Mouse (Mus musculus) forebrain, postnatal 0 days (tissue): ENCODE results near the gene Myo18b. TPM values are rescaled to one million over a fixed set of nuclear protein-coding genes. Genes with fewer than 3 reads are reported as not detected.

Experiments
- ATAC-seq: fragments of 200-750 bp; cut with Nextera tagmentation; 2 replicates; pipeline ENCODE4 v1.8.0; 2017; ENCODE audit warnings: mild to moderate bottlenecking, moderate library complexity
- DNase-seq: peaks from one replicate; pipeline ENCODE4 v3.0.0-alpha.2; 2015
- H3K27ac ChIP-seq: fragments of 300-500 bp; sonication (generic); 2 replicates; pipeline ENCODE4 v1.5.1; 2014; ENCODE audit warnings: low read depth, mild to moderate bottlenecking, antibody characterized with exemption, low read length, moderate library complexity, mixed read lengths
- H3K27me3 ChIP-seq: fragments of 300-500 bp; sonication (generic); 2 replicates; pipeline ENCODE4 v1.6.1; 2014; ENCODE audit warnings: mild to moderate bottlenecking, low read length, mixed read lengths; ENCODE audit not compliant: insufficient read depth
- H3K36me3 ChIP-seq: fragments of 300-500 bp; sonication (generic); 2 replicates; pipeline ENCODE4 v1.6.1; 2014; ENCODE audit warnings: mild to moderate bottlenecking, moderate library complexity; ENCODE audit not compliant: insufficient read depth
- H3K4me1 ChIP-seq: fragments of 300-500 bp; sonication (generic); 2 replicates; pipeline ENCODE4 v1.6.1; 2014; ENCODE audit warnings: antibody characterized with exemption; ENCODE audit not compliant: insufficient read depth
- H3K4me2 ChIP-seq: fragments of 300-500 bp; sonication (generic); 2 replicates; pipeline ENCODE4 v1.6.1; 2014; ENCODE audit warnings: low read depth, mild to moderate bottlenecking, moderate library complexity
- H3K4me3 ChIP-seq: fragments of 300-500 bp; sonication (generic); 2 replicates; pipeline ENCODE4 v1.5.1; 2014; ENCODE audit warnings: low read depth, low read length, mixed read lengths
- H3K9ac ChIP-seq: fragments of 300-500 bp; sonication (generic); 2 replicates; pipeline ENCODE4 v1.6.1; 2014; ENCODE audit warnings: mild to moderate bottlenecking
- H3K9me3 ChIP-seq: fragments of 300-500 bp; sonication (generic); 2 replicates; pipeline ENCODE4 v1.6.1; 2016; ENCODE audit warnings: low read length
- CTCF ChIP-seq: sonication (generic); IDR thresholded peaks from 2 replicates; pipeline ENCODE4 v1.5.1; 2016; ENCODE audit warnings: antibody characterized with exemption, control low read depth, low read depth
- WGBS: fragments of 180-500 bp; shearing (Covaris S2); extraction: QIAGEN DNeasy Blood & Tissue Kit; methylation state at CpG from one replicate; pipeline ENCODE4 v1.1.7; 2014; 5-methylcytosine and 5-hydroxymethylcytosine counted together
- polyA plus RNA-seq: library from polyadenylated mRNA; unstranded; fragments of >200 nt; fragmentation: Nextera tagmentation; extraction: Ambion mirVana; gene quantifications from 2 replicates; pipeline ENCODE4 v1.2.1, GENCODE M21; 2015
- total RNA-seq: library from RNA; depleted of rRNA; stranded (reverse); fragments of >200 nt; gene quantifications from 2 replicates; pipeline ENCODE4 v1.2.3, GENCODE M21; 2014

Myo18b gene
- total and polyA plus RNA-seq, 2 experiments from 2014 or later, result 1.6 to 2.0 TPM

DNA sequence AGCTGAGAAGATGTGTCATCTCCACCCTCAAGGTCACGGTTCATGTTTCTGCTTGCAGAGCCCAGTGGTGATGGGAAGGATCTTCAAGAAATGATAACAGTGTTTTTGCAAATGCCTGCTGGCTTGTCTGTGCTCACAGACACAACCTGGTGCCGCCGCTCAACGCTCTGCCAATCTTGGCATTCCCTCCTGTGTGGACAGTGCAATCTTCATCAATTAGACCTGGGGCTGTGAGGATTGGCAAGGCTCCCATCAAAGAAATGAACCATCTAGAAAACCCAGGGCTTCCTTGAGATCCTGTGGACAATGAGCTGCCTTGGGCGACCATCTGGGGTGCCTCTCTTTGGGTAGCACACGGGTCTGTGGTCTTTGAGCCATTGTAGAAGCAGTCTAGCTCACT lies 109.4 kb downstream of the Myo18b start:
- Histone ChIP-seq H3K4me3 (no peak overlapping the region), H3K27me3 (no peaks in the 10 kb centered on the region), H3K4me2 (no peak overlapping the region), H3K27ac (no peak overlapping the region), H3K36me3 (no peaks in the 10 kb centered on the region), H3K4me1 (no peaks in the 10 kb centered on the region), H3K9me3 (no peaks in the 10 kb centered on the region), H3K9ac (no peak overlapping the region)
- 87% methylated on average over 6 of the region's 6 CpGs for WGBS
- DNase-seq (no peak), ATAC-seq (no peak)
- TF ChIP-seq CTCF, result no peak

- no peaks in the 10 kb centered on the region for H3K9me3 ChIP-seq
- no peak overlapping the region for H3K27ac ChIP-seq
- no peak overlapping the region for H3K4me2 ChIP-seq
- ATAC-seq (no peak), DNase-seq (no peak)
- TF ChIP-seq CTCF, result no peak
- no peaks in the 10 kb centered on the region for H3K4me1 ChIP-seq
- H3K36me3 ChIP-seq, result no peaks in the 10 kb centered on the region
- no peak overlapping the region for H3K4me3 ChIP-seq
- H3K27me3 ChIP-seq, result no peaks in the 10 kb centered on the region
- WGBS, result 82% methylated on average over 8 of the region's 8 CpGs
- H3K9ac ChIP-seq, result no peak overlapping the region
These were observed 110.1 kb downstream of the Myo18b start for GRCm38 (mm10) chr5:112786031-112786430.

GRCm38 (mm10) chr5:112781719-112782118 lies 114.4 kb downstream of the Myo18b start:
- no peaks in the 10 kb centered on the region for H3K4me1 ChIP-seq
- no peaks in the 10 kb centered on the region for H3K27me3 ChIP-seq
- no peak for TF ChIP-seq CTCF
- DNase-seq (no peak), ATAC-seq (no peak)
- WGBS, result 83% methylated on average over 7 of the region's 7 CpGs
- no peak overlapping the region for H3K27ac ChIP-seq
- H3K9ac ChIP-seq, result no peak overlapping the region
- H3K4me2 ChIP-seq, result no peak overlapping the region
- H3K36me3 ChIP-seq, result no peaks in the 10 kb centered on the region
- H3K9me3 ChIP-seq, result no peaks in the 10 kb centered on the region
- H3K4me3 ChIP-seq, result no peak overlapping the region

GRCm38 (mm10) chr5:112781231-112781630 lies 114.9 kb downstream of the Myo18b start:
- ATAC-seq, result no peak
- Histone ChIP-seq H3K4me1 (no peaks in the 10 kb centered on the region), H3K9me3 (no peaks in the 10 kb centered on the region), H3K4me2 (no peak overlapping the region), H3K27ac (no peak overlapping the region), H3K9ac (no peak overlapping the region), H3K4me3 (no peak overlapping the region), H3K27me3 (no peaks in the 10 kb centered on the region), H3K36me3 (no peaks in the 10 kb centered on the region)
- no peak for TF ChIP-seq CTCF
- no peak for DNase-seq
- WGBS, result 83% methylated on average over 4 of the region's 4 CpGs

DNA sequence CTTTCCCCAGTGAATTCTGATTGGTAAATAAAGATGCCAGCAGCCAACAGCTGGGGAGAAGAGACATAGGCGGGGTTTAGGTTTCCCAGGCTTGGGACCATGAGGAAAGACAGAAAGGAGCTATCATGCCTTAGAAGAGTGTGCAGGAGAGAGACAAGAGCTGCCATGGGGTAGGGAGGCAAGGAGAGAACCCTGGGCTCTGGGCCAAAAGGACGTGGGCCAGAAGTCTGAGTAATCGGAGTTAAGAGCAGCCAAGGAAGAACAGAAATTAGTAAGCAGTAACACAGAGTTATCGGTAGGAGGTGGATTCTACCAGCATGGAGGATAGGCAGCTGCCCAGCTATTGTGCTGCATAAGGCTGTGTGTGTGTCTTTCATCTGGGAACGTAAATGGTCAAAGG lies 115.8 kb downstream of the Myo18b start:
- Histone ChIP-seq H3K9me3 (no peaks in the 10 kb centered on the region), H3K4me1 (no peaks in the 10 kb centered on the region), H3K27me3 (no peaks in the 10 kb centered on the region), H3K36me3 (no peaks in the 10 kb centered on the region), H3K4me3 (no peak overlapping the region), H3K9ac (no peak overlapping the region), H3K4me2 (no peak overlapping the region), H3K27ac (no peak overlapping the region)
- ATAC-seq, result peak; percentile 50; the same call in 1 of the 2 replicates
- 32% methylated on average over 5 of the region's 5 CpGs for WGBS
- peak; percentile 61 for DNase-seq
- TF ChIP-seq CTCF, result no peak

GRCm38 (mm10) chr5:112776781-112777405 lies 119.3 kb downstream of the Myo18b start:
- 51% methylated on average over 15 of the region's 15 CpGs for WGBS
- H3K9me3 ChIP-seq, result no peaks in the 10 kb centered on the region
- no peaks in the 10 kb centered on the region for H3K36me3 ChIP-seq
- ATAC-seq (peak; percentile 54), DNase-seq (no peak)
- no peak overlapping the region for H3K4me2 ChIP-seq
- no peak for TF ChIP-seq CTCF
- H3K27me3 ChIP-seq, result no peaks in the 10 kb centered on the region
- no peak overlapping the region for H3K4me3 ChIP-seq
- H3K27ac ChIP-seq, result no peak overlapping the region
- H3K4me1 ChIP-seq, result no peaks in the 10 kb centered on the region
- no peak overlapping the region for H3K9ac ChIP-seq

DNA sequence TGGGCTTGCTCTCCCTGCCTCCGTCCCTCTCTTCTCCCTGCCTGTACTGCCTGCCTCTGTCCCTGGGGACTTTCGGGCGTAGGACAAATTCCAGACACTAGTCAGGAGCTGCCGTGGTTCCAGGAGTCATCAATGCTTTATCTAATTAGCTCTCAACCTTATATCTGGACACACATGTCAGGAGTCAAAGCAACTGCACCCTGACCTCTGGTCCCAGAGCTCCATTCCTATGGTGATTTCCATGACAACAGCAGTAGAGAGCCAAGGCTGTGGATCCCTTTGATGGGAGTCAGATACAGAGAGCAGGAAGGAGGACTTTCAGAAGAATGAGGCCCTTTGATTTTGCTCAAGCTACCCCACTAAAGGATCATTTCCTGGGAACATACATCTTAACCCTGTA lies 122.7 kb downstream of the Myo18b start:
- no peak for DNase-seq
- no peak overlapping the region for H3K4me2 ChIP-seq
- no peaks in the 10 kb centered on the region for H3K9me3 ChIP-seq
- no peak overlapping the region for H3K27ac ChIP-seq
- H3K36me3 ChIP-seq, result no peaks in the 10 kb centered on the region
- H3K9ac ChIP-seq, result no peak overlapping the region
- H3K27me3 ChIP-seq, result no peaks in the 10 kb centered on the region
- H3K4me3 ChIP-seq, result no peak overlapping the region
- no peak for TF ChIP-seq CTCF
- WGBS, result 52% methylated on average over 4 of the region's 4 CpGs
- ATAC-seq, result no peak
- no peaks in the 10 kb centered on the region for H3K4me1 ChIP-seq
